Mouse (Mus musculus) cerebellum, postnatal 10 days (tissue): ENCODE measurements around the gene Ubr4.

ENCODE experiments used
- DNase-seq, 2 experiments: peaks; one replicate each; pipeline ENCODE4 v3.0.0; 2021; ENCODE audit warnings: mixed read lengths in 2 of 2

Gene Ubr4

DNA sequence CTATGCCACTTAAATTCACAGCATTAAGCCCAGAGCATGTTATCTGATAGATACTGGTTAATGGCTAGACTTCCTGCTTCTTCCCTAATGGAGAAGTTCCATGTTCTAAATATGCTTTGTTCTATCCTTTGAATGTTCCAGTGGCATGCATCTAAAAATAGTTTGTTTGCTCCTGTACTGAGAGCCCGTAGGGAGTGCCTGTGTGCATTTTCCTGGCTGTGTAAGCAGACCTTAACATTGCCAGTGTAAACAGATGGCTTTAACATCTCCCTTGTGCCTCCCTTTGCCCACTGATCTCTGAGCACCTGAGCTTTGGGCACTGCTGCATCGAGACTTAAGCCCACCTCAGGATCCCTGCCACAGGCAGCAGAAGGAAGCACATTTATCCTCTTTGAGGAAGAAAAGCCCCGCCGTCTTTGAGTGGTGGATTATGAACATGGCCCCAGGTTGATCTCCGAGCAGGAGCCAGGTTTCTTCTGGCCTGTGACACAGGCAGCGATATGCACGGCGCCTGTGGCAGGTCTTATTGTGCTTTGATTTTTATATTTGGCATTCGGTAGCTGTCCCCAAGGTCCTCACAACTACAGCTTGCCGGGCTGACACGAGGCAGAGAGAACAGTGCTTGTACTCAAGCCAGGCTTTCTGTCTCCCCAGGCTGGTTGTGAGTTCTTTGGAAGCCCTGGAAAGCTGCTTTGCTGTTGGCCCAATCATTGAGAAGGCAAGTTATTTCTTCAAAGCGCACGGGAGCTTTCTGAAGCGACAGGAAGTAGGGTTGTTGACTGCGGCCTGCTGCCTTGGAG lies 80.8 kb downstream of the Ubr4 start:
- DNase-seq, result no peak

DNA sequence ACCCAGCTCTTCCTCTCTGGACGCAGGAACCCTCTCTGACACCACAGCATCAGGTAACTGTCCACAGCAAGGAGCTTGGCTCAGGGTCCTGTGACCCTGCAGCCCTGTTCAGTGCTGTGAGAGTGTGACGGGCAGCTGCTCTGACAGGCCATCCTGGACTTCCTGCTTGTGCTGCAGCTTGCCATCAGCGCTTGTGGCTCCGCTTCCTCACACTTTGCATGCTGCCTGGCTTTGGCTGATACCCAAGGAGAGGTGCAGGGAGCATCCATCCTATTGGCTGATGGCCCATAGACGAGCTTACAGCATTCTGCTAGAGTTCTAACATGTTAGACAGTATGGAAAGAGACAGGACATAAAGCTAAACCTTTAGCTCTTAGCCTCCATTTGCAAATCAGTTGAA lies 88.8 kb downstream of the Ubr4 start:
- DNase-seq, result peak; percentile 77 to 79

DNA sequence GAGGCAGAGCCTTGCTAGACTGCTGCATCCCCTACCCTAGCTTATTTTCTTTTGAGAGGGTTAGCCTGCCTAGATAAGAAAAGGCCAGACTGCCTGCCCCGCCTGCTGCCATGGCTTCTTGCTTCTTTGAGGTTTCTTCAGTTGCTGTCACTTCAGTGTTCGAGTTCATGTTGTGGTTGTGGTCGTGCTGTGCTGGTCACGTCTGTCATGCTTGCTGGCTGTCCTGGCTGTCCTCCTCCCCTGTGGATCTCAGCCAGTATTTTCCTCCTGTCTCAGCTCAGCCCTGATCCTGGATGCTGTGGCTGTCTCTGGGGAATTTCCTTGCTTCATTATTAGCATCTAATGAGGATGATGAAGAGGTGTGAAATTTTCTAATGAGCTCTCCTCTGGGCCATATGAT lies 89.4 kb downstream of the Ubr4 start:
- peak; percentile 35 to 49 for DNase-seq

DNA sequence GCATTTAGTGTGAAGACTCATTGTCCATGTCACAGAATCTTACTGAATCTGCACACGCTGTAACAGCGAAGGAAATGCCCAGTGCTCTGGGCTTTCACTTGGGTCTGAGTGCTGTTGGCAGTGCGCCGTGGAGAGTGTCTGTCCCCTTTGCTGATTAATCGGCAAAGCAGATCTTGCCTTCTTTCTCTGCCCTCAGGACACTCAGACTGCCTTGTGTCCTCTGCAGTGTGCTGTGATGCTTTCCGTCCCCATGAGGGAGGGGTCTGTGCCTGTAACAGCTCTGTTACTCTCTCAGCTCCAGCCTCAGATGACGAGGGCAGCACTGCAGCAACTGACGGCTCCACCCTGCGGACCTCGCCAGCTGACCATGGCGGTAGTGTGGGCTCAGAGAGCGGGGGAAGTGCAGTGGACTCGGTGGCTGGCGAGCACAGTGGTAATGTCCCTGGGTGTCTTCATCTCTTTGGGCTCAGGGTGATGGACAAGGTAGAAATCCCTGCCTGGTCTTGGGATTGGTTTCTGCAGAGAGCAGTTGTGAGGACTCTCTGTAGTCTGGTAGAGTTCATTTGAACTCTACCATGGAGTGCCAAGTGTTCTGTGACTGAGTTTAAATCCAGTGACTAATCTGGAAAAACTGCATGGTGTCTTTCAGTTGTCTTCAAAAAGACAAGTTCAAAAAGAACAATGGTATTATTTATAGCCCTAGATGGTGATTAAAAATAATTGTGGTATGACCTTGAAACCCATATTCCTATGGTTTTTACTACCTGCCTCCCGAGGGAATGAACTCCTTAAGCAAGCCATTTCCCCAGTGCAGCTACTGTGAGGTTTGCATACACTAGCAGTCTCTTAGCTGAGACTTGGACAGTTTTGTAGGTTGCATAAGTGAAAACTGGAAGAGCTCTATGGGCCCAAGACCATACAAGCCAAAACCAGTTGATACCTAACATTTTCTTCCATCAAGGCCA lies 90.3 kb downstream of the Ubr4 start:
- no peak for DNase-seq

- DNase-seq, result peak; percentile 47 to 64
Measured at GRCm38 (mm10) chr4:139444315-139444714, 91.9 kb downstream of the Ubr4 start.

DNA sequence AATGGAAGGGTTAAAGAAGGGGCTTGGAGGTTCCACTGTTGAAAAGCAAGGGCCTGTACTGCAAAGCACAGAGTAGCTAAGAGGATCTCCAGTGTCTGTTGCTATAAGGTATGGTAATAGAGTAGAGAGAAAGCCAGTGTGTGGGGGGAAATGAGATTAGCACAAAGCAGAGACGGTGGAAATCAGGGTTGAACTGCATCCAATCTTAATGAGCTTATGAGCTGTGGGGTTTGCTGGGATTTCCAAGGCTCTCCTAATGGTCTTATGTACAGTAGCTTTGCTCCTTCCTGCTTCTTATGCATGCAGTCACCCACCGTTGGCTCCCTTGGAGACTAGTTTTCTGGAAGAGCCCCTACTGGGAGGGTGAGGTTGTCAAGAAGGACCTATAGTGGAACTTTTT lies 93.8 kb downstream of the Ubr4 start:
- no peak for DNase-seq

DNA sequence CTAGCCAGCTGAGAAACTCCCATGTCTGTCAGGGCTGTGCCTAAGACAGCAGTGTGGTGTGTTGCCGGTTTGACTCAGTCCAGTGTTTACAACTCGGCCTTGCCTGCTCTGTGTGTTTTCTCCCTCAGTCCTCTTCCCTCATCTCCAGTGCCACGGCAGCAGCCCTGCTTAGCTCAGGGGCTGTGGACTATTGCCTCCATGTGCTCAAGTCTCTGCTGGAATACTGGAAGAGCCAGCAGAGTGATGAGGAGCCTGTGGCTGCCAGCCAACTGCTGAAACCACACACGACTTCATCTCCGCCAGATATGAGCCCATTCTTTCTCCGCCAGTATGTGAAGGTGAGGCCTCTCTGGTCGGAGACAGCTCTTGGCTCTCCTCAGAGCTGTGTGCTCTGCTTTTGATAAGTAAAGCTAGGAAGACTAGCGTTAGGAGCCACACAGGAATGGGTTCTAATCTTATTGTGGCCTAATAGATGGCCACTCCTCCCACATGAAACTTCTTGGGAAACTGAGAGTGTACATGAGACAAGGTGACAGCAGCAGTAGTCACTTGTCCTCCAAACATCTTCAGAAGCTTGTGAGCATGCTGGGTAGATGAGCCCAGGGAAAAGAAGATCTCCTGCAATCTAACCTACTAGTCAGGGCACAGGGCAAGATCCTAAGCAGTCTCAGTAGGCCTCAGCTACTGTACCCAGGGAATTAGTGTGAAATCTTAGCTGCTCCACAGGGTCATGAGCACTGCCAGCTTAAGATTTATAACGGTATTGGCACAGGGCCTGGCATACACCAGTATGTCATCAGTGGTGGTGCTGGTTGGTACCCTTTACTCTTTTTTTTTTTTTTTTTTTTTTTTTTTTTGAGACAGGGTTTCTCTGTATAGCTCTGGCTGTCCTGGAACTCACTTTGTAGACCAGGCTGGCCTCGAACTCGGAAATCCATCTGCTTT lies 94.6 kb downstream of the Ubr4 start:
- DNase-seq, result no peak

DNA sequence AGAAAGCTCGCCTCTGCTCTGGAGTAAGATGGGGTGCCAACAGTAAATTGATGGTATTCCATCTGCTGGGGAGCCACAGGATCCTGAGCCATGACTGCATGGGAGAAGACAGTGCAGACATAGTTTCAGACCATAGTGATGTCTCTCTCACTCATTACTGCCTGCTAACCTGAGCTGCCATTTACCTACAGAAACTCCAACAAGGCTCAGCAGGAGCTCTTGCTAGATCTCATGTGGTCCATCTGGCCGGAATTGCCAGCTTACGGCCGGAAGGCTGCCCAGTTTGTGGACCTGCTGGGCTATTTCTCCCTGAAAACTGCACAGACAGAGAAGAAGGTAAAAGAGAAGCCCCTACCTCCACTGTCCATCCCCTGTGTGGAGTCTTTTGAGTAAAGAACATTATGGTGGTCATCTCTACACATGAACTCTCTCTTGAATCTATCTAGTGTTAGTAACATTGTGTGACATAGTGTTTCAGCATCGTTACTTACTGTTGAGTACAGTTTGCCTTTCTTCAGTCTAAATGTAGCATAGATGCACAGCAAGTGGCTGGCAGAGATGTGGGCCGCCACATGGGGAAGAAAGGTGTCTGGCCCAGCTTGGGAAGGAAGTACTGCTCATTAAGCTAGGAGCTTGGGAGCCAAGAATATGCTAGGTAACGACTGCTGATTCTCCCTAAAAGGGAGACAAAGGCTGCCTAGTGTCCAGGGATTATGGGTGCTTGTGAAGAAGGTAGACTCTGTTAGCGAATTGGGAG lies 100.7 kb downstream of the Ubr4 start:
- DNase-seq, result no peak

GRCm38 (mm10) chr4:139454339-139454738 lies 101.9 kb downstream of the Ubr4 start:
- no peak for DNase-seq

- DNase-seq, result no peak
Measured at GRCm38 (mm10) chr4:139459970-139460369, 107.6 kb downstream of the Ubr4 start.

GRCm38 (mm10) chr4:139464163-139464562 lies 111.8 kb downstream of the Ubr4 start:
- no peak for DNase-seq

- DNase-seq, result no peak
Measured at GRCm38 (mm10) chr4:139466541-139466940, 114.1 kb downstream of the Ubr4 start.

GRCm38 (mm10) chr4:139470198-139470597 lies 117.8 kb downstream of the Ubr4 start:
- DNase-seq, result peak; percentile 95 to 97

DNA sequence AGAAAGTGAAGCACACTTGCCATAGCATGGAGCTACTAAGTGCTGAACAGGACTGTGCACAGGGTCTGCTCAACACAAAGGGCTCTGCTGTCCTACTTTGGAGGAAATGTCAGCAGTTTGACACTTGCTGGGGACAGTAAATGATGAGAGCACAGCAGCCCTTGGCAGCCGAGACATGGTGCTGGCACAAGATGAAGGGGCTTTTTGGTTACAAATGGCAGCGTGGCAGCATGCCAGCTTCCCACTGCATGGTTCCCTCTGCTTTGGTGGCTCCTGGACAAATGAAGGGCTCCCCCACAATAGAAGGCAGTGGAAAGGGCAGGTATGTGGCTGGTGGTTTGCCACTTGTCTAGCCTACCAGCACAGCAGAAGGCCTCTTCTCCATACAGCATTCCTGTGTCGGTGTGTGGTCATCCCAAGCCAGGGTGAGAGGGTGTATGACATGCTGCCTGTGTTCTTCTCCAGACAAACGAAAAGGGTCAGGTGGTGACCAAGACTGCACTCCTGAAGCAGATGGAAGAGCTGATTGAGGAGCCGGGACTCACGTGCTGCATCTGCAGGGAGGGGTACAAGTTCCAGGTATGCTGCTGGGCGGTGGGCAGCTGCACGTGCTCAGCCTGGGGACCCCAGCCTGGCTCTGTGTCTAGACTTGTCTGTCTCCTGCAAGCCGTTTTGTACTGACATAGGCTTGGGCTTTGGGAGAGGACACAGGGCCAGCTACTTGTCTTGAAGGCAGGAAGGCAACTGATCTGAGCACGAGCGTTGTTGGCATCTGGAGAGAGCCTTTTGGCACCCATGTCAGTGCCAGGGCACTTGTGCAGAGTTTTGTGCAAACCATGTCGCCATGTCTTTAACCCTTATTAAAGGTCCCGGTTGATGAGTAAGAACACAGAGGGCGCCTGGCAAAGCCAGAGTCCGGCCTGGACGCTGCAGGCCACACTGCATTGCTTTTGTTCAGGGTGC lies 124.5 kb downstream of the Ubr4 start:
- DNase-seq, result peak; percentile 94 to 96

GRCm38 (mm10) chr4:139477983-139478382 lies 125.6 kb downstream of the Ubr4 start:
- DNase-seq, result no peak

- peak in 1 of 2 experiments; percentile 78 for DNase-seq
Measured at GRCm38 (mm10) chr4:139479176-139479575, 126.8 kb downstream of the Ubr4 start.

GRCm38 (mm10) chr4:139481400-139481799 lies 129.0 kb downstream of the Ubr4 start:
- peak in 1 of 2 experiments; percentile 49 for DNase-seq

- DNase-seq, result no peak
Measured at GRCm38 (mm10) chr4:139483461-139484105, 131.2 kb downstream of the Ubr4 start.

- DNase-seq, result no peak
Measured at GRCm38 (mm10) chr4:139484496-139484895, 132.1 kb downstream of the Ubr4 start.

DNA sequence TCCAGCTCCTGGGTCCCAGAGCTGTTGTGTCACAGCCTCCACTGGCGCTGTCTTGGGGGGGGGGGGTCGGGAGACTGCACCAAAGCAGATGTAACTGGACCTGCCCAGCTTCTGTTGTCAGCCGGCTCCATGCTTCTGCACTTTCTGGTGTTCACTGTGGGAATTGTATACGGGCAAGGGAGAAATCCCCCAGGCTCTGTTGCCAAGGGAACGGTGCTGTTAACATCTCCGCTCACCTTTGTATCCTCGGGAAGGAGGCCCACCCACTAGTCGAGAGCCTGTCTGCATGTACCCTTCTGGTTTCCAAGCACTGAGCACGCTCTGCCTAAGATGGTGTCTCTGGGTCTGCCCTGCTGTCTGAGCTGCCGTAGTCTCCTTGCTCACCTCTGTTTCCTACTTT lies 134.7 kb downstream of the Ubr4 start:
- no peak for DNase-seq
